Mouse (Mus musculus) thymus, postnatal 10 days (tissue): ENCODE results near the gene Ccdc155.
"Not testable (repeated sequence)": the region's sequence is repeated elsewhere in the genome, so short reads cannot be mapped to it uniquely, and the experiment has no call there.

Experiments
- DNase-seq, 2 experiments: peaks; one replicate each; pipeline ENCODE4 v3.0.0; 2021; ENCODE audit warnings: low spot score in 2 of 2

Ccdc155 gene

DNA sequence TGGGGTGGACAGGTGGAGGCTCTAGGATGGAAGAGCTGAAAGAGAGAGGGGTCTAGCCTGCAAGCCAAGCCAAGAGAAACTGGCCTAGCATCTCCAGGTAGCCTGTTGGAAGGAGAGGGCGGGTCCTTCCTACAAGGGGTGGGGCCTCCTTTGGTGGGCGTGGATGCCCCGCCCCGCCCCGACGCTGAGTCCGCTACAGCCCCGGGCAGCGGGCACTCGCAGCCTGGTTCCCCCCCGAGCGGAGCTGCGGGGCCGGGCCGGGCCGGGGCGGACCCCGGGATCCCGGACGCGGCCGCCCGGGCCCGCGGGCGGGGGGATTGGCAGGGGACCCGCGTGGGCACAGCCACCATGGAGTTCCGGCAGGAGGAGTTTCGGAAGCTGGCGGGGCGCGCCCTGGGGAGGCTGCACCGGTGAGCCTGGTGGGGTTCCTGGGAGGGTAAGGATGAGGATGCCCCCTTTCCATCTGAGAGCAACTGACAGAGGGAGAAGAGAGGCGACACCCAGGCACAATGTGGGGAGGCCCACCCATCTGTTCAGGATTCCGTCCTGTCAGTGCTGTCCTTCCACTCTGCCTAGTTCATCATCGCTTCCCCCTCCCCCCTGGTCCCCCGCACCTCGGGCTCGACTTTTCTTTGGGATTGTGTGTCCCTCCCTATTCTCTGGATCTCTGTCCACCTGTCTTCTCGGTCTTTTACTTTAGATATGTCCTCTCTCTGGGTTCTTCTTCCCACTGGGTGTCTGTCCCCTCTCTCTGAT lies 40.8 kb downstream of the Ccdc155 start, which contains the start of gene Slc17a7:
Slc17a7 (plus strand) TSS at position 215 of the 756 bp plus-strand sequence.
- DNase-seq = no peak

DNA sequence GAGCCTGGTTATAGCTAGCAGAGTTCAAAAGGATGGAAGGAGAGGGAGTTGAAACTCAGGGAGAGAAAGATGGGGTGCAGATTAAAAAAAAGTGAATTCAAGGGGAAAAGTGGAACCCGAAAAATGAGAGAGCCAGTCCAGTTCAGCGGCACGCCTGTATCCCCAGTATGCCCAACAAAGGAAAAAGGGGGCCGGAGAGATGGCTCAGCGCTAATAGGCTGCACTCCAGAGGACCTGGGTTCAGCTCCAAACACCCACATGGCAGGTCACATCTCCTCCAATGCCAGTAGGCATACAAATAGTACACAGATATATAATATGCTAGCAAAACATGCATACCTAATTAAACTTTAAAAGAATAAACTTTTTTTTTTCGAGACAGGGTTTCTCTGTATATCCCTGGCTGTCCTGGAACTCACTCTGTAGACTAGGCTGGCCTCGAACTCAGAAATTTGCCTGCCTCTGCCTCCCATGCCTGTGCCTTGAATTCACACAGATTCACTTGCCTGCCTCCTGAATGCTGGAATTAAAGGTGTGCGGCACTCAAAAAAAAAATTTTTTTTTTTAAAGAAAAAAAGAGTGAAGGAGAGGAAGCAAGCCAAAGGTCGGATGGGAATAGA lies 41.6 kb downstream of the Ccdc155 start:
- DNase-seq = no peak

DNA sequence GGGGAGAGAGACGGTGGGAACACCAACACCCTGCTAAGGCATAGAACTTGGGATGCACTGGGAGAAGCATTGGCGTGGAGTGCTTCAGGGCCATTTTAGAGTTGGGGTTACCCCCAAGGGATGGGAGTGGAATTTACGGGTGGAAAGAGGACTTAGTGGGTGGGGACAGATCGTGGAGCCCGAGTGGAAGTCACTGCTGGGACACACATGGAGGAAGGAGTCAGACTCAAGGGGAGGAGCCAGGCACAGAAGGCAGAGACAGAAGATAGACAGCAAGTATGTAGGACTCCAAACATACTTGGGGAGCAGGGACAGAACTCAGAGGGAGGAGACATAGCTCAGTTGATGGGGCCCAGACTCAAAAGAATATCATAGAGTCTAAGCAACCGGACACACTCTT lies 42.1 kb downstream of the Ccdc155 start:
- no peak for DNase-seq

DNA sequence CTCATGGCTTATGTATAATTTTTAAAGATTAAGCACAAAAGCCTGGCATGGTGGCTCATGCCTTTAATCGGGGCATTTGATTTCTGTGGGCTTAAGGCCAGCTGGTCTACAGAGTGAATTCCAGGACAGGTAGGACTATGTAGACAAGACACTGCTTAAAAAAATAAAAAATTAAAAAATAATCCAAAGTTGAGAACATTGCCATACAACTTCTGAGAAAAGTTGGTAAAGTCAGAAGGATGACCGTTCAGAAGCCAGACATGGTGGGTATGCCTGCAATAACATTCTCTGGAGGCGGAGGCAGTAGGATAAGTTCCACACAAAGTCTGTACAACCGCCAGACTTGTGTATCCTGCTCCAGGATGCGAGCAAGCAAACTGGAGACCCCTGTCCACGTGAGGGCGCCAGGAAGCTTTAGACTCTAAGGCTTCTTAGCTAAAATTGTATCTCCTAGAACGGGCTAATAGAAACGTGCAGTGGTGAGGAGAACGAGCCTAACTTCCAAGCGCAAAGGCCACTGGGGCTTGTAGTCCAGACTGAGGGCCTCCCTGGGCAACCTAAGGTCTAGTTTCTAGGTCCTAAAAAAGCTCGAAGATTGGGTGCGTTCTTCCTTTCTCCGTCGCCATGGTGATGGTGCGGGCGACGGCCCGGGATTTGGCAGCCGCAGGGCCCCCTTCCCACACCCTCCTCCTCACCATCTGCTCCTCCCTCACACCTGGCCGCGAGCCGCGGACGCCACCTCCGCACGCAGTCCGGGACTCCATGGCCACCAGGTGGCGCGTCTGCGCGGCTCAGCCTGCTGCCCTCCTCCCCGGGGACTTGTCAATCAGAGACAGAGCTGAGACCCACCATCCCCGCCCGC lies 42.8 kb downstream of the Ccdc155 start:
- peak; percentile 87 to 95 for DNase-seq

DNA sequence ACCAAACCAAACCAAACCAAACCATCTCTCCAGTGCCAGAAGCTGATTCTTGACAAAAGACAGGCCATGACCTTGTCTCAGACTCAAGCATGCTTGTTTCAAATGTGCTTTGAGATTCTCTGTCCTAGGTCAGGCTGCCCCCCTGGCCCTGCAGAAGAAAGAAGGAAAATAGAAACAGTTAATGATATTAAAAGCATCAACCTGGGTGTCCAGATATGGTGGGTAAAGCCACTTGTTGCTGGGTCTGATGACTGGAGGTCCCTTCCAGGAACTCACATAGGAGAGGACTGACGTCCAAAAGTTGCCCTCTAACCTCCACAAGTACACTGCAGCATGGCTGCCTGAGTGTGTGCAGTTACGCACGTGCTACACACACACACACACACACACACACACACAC lies 43.8 kb downstream of the Ccdc155 start:
- DNase-seq = no peak

DNA sequence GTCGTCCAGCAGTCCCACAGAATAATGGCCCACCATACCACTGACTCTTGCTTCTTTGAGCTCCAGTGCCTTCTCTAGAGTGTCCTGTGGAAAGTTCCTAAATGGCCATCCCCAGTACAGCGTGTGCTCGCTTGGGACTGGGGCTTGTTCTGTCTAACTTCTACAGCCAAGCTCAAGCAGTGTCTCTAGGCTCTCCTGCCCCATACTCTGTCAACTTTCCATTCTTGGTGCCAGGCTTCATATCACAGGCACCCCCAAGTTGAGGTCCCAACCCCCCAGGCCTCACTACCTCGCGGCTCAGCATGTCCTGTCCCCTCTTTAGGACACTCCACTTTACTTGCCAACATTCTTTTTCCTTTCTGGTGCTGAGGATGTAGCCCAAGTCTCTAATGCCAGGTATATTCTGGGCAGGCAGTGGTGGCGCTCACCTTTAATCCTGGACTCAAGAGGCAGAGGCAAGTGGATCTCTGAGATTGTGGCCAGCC lies 44.3 kb downstream of the Ccdc155 start:
- no peak for DNase-seq

DNA sequence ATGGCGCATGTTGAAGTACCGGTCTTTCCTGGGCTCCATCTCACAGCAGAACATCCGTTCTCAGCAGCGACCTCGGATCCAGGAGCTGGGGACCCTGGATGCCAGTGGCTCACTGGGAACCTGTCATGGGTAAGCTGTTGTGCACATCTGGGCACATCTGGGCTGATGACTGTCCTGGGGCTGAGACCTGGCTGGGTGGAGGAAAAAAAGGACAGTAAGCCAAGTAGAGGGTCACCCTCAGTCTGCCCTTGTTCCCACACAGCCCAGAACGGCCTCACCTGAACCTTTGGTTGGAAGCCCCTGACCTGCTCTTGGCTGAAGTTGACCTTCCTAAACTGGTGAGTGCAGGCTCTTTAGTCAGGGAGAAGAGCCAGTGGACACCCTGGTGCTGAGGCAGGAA lies 45.7 kb downstream of the Ccdc155 start:
- DNase-seq = no peak

DNA sequence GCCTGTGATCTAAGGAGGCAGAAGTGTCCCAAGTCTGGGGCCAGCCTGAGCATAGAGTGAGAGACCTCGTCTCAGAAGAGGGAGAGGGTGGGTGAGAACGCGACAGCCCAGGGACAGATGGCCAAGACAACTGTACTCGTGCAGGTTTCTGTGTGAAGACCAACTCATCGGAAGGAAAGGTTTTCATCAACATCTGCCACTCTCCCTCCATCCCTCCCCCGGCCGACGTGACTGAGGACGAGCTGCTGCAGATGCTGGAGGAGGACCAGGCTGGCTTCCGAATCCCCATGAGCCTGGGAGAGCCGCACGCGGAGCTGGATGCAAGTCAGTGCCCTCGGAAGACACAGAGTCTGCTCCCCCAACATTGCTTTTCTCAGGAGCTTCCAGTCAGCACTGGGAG lies 47.2 kb downstream of the Ccdc155 start:
- DNase-seq = no peak

DNA sequence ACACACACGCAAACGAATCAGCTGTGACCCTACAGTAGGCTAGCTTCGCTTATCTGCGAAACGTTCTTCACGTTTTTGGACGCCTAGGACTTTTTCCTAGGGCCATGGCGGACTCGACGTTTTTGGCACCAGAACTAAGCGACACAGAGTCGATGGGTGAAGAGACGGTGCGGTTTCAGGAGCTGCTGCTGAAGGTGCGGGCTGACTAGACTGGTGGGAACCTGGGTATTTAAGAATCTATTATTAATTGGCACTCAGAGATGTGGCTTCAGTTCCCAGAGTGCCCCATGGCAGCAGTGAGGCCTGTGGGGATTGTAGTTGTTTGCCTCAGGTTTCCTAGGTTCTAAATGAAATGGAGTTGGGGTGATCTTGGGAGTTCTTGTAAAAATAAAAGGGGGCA lies 48.5 kb downstream of the Ccdc155 start:
- no peak for DNase-seq

DNA sequence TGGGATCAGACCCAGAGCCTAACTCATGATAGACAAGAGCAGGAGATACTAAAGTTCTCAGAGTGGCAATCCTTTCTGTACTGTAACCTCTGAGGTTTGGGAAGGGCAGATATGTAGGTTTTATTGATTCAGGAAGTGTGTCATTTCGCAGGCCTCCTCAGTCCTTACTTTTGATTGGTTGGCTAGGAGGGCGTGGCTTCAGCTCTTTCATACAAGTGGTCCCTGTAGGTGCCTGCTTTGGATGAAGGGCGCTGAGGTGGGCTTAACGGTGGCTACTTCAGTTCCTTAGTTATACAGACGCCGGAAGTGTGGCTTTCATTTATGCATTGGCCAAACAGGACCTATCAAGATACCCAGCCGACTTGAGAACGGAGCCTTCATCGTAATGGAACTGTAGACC lies 49.1 kb downstream of the Ccdc155 start:
- no peak for DNase-seq

DNA sequence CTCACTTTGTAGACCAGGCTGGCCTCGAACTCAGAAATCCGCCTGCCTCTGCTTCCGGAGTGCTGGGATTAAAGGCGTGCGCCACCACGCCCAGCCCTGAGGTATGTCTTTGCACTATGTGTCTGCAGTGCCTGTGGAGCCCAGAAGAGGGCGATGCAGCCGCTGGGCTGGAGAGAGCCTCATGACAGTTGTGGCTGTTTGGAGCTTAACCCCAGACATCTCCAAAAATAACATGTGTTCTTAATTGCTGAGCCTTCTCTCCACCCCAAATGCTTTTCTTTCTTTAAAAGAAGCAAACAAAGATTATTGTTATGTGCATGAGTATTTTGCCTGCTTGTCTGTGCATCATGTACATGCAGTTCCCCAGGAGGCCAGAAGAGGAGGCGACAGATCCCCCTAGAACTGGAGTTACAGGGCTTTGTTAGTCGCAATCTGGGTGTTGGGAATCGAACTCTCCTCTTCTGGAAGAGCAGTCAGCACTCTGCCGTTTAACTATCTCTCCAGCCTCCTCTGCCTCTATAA lies 49.6 kb downstream of the Ccdc155 start:
- DNase-seq = peak; percentile 49 to 57

DNA sequence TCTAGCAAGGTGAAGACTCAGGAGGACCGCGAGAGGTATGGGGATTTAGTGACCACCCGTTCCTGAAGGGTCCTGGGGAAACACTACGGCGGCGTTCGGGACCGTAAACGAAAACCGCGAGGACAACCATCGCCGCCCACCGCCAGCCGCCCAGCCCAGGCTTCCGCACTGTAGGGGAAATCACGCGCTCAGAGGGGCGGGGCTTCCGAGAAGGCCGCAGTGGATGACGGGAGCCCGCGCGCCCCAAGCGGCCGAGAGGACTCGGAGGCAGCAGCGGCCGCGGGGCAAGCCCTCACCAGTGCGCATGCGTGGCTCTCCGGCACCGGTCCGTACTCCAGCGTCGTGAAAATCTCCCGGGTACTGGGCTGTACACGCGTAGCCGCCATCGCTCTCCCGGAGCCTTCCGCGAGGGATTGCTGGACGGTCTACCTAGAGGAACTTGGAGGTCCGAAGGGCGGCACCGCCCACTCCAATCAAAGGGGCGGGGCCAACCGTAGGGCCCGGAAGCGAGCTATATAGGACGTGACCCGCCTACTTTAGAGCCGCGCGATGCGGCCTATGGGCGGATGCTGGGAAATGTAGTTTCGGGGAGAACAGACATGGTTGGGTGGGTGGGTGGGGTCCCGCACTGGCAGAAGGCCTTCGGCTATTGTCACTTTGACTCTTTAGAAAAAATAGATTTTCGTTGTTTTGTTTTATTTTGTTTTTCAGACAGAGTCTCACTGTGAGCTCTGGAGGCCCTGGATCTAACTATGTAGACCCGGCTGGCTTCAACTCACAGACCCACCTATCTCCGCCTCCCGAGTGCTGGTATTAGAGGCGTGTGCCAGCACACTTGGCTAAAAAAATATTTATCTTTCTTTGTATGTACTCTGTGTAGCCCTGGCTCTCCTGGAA lies 50.3 kb downstream of the Ccdc155 start, which contains the start of the genes Pih1d1 and Aldh16a1:
Pih1d1 (plus strand) TSS at position 208 of the 897 bp plus-strand sequence.
Aldh16a1 (minus strand) TSS at position 489 of the 897 bp plus-strand sequence.
- DNase-seq = peak; percentile 95 to 98

DNA sequence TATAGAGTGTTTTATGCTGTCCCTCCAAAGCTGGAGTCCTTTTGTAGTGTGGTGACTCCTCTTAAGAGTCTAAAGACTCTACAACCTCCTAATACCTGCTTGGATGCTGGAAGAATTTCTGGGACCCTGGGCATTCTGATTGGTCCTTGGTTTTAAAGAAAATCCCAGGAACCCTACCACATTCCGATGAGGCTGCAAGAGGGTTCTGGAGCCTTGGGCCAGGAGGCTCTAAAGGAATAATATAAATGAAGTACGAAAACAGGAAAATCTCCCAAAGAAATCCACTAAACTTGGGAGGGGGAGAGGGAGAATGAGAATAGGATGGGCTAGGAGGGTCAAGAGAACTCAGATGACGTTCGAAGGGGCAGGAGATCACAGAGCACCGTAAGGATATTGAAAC lies 51.1 kb downstream of the Ccdc155 start:
- DNase-seq = no peak

DNA sequence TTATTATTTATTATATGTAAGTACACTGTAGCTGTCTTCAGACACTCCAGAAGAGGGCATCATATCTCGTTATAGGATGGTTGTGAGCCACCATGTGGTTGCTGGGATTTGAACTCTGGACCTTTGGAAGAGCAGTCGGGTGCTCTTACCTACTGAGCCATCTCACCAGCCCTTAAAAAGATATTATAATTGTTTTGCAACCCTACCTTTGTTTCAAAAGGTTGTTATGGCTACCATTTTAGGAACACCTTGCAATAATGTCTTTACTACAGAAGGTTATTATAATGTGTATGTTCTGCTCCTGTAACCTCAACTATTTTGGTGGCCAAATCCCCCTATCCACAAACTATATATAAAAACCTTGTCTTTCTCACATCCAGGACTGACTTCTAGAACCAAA lies 51.6 kb downstream of the Ccdc155 start:
- DNase-seq = not testable (repeated sequence)

DNA sequence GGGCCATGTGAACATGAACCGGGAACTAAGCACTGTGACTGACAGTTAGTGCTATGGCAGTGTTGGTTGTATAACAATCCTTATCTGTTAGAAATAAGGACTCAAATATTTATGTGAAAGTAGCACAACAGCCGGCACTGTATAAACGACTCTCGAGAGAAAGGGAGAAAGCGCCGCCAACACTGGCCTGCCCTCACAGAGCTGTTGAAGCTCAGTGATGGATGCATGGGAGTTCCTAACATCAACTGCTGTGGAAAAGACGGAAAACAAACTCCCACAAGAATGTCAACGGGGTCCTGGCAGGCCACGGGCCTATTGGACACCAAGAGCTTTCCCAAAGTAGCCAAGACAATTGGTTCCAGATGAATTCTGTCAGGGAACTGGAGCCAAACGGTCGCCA lies 53.4 kb downstream of the Ccdc155 start:
- no peak for DNase-seq

DNA sequence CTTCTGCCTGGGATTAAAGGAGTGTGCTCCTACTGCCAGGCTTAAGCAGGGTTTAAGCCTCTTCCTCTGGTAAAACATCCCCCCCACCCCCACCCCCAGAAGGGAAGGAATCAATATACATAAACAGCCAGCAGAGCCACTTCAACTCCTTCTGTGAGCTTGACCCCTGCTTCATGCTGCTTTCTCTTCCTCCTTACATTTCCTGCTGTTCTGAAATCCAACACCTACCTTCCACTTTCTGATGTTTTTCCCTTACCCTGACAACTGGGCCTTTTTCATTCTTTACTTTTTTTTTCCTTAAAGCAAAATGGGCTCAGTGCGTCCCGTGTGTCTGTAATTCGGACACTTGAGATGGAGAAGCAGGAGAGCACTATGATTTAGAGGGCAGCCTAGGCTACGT lies 54.4 kb downstream of the Ccdc155 start:
- no peak for DNase-seq

DNA sequence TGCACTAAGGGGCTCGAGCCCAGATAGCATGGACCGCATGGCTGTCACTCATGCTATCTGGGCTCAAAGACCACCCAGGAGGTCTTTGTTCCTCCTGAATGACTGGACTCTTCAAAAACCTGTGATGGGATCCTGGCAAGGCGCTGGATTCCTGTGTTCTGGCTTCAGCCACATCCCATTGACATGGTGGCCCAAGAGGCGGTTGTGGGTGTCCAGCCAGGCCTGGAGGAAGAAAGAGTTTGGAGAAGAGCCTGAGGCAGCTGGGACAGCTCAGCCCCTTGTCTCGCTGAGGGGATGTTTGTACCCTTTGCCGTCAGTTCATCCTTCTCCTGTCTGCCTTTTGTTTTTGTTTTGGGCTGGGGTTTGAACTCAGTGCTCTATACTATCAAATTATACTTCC lies 55.1 kb downstream of the Ccdc155 start:
- no peak for DNase-seq

DNA sequence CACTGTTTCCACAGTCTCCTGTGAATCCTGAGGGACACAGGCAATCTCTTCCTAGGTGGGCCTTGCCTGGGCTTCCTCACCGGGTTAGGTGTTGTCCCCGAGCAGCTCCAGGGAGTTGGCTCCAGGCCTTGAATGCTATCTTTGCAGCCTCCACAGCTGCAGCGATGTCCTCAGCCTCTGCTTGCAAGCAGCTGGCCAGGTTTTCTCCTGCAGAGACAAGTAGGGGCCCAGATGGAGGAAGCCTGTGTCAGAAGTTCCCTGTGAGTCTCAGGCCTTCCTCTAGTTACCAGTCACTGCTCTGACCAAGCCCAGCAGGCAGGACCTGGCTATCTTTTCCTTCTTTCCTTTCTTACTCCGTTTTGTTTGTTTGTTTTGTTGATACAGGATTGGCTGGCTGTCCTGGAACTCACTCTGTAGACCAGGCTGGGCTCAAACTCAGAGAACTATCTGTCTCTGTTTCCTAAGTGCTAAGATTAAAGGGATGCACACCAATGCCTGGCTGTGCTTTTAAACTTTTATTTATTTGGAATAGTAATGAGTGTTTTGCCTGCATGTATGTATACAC lies 56.1 kb downstream of the Ccdc155 start:
- DNase-seq = no peak

DNA sequence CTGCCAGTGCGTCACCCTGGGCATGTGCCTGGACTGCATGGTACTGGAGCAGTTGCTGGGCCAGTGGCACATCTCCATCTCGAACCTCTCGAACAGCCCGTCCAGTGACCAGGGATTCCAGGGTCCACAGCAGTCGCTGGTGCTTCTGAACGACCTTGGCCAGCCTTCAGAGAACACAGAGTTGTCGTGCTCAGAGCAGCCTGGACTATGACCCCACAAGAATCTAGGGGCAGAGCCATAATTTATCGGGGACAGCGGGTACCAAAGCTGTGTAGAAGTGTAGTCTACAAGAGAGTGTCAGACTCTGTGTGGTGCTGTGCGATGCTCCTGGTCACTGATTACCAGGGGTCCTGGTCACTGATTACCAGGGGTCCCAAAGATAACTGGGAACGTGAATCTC lies 56.8 kb downstream of the Ccdc155 start:
- no peak for DNase-seq

DNA sequence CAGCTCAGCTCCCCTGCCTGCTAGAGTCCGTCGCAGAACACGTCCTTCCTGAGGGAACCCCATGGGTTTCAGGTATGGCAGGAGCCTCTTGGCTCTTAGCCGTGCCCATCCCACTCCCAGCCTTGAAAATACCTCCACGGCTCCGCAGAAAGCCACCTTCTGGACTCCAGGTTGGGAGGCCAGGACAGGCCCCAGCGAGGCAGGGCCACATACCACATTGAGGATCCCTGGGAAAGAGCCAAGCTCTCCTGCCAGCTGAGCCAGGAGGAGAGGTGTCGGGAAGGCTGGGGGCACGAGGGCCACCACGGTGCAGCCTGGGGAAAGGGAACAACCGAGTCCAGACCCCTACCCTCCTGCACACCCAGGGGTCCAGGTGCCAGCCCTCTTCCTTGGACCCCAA lies 57.4 kb downstream of the Ccdc155 start:
- no peak for DNase-seq

DNA sequence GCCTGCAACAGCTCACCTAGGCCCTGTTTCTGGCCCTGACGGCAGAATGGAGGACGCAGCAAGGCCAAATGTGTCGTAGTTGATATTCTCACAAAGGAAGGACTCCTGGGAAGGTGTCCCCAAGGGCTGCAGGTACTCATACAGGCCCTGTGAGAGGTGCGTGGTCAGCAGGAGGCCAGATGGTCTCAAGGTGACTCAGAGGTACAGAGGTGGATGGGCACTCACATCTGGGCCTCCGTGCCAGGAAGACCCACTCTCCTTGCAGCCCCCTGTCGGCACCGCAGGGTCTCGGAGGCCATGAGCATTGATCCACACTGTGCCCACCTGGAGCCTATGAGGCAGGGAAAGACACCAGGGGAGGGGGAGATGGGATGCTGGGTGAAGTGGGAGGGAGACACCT lies 59.2 kb downstream of the Ccdc155 start:
- no peak for DNase-seq
